Mouse (Mus musculus) c-Kit-positive CD71-negative TER-119-negative erythroid progenitor cells, embryonic 14.5 days (primary cell): ENCODE measurements around the gene D130052B06Rik.

ENCODE experiments used
- DNase-seq: peaks from one replicate; pipeline ENCODE4 v3.0.0-alpha.2; 2013; ENCODE audit warnings: low read depth

Gene D130052B06Rik

GRCm38 (mm10) chr11:33663599-33663998 is 64.5 kb downstream of the D130052B06Rik start:
- no peak for DNase-seq

DNA sequence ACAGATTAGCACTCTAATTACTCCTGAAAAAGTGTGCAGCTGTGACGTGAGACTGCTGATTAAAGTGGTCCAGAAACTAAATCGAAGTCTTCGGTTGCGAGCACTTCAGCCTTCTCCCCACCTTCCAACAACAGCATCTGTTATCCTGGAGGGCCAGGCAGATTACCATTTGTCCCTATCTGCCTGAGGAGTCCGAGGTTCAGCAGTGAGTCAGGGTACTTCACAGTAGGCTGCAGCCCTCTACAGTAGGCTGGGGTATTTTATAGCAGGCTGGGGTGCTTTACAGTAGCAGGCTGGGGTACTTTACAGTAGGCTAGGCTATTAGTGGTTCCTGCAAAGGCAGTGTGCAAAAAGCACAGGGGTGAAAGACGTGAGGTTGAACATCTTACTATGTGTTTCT is 69.3 kb downstream of the D130052B06Rik start:
- no peak for DNase-seq

GRCm38 (mm10) chr11:33670105-33670965 is 71.2 kb downstream of the D130052B06Rik start:
- DNase-seq = no peak
